In genomic region chr4:106498471-106498844, GRCm38 (mm10) we compare ENCODE assay signal across 25 mouse cellular contexts. TPM values are rescaled to one million over a fixed set of nuclear protein-coding genes. Genes with fewer than 3 reads are reported as not detected.
DNase-seq lines count a peak whose midpoint lies in the region; ATAC-seq and TF ChIP-seq lines count a peak whose summit lies in the region.
"Had no signal": no experiment of that assay in that cellular context is flagged by ENCODE, and none has a peak within 500 bp of the region (broad histone marks: within the 10 kb centered on the region; RNA-seq: fewer than 3 reads in every experiment).

No protein-coding gene starts in this region.

- no peaks in the 10 kb centered on the region for H3K9me3 ChIP-seq in embryonic facial prominence, embryonic 11.5 days (replicated peaks; ENCODE audit: control insufficient read depth, low read length)
- no peaks in the 10 kb centered on the region for H3K9me3 ChIP-seq in embryonic facial prominence, embryonic 10.5 days
- no peaks in the 10 kb centered on the region for H3K9me3 ChIP-seq in neural tube, embryonic 14.5 days (ENCODE audit: control insufficient read depth, low read length)
- H3K9me3 ChIP-seq in neural tube, embryonic 15.5 days (replicated peaks) = no peaks in the 10 kb centered on the region
- H3K9me3 ChIP-seq: heart, embryonic 12.5 days; midbrain, embryonic 10.5 days; stomach, embryonic 15.5 days had no signal

- H3K4me1 ChIP-seq in embryonic facial prominence, embryonic 11.5 days (ENCODE audit: control insufficient read depth, insufficient read depth, low read length) = peaks cover 2% of the 10 kb centered on the region
- peaks cover 36% of the 10 kb centered on the region for H3K4me1 ChIP-seq in embryonic facial prominence, embryonic 10.5 days
- H3K4me1 ChIP-seq in neural tube, embryonic 14.5 days (ENCODE audit: control insufficient read depth, insufficient read depth, low read length) = peaks cover 4% of the 10 kb centered on the region; the same call in 1 of the 2 replicates
- peaks cover 8% of the 10 kb centered on the region for H3K4me1 ChIP-seq in neural tube, embryonic 15.5 days
- H3K4me1 ChIP-seq: heart, embryonic 12.5 days; stomach, embryonic 15.5 days had no signal

- H3K9ac ChIP-seq in embryonic facial prominence, embryonic 11.5 days (replicated peaks; ENCODE audit: low read length) = no peak overlapping the region
- no peak overlapping the region for H3K9ac ChIP-seq in neural tube, embryonic 14.5 days (replicated peaks; ENCODE audit: low read depth, low read length)
- H3K9ac ChIP-seq in neural tube, embryonic 15.5 days (replicated peaks) = no peak overlapping the region
- H3K9ac ChIP-seq: heart, embryonic 12.5 days; stomach, embryonic 15.5 days had no signal

- H3K4me3 ChIP-seq in embryonic facial prominence, embryonic 11.5 days (ENCODE audit: low read depth, low read length) = no peak overlapping the region
- H3K4me3 ChIP-seq in embryonic facial prominence, embryonic 10.5 days = no peak overlapping the region
- H3K4me3 ChIP-seq in left cerebral cortex, adult 2 months = no peak overlapping the region
- no peak overlapping the region for H3K4me3 ChIP-seq in neural tube, embryonic 14.5 days (ENCODE audit: low read depth, low read length)
- H3K4me3 ChIP-seq in neural tube, embryonic 15.5 days (replicated peaks) = no peak overlapping the region
- H3K4me3 ChIP-seq: heart, embryonic 12.5 days; midbrain, embryonic 10.5 days; stomach, embryonic 15.5 days had no signal

- no peak for TF ChIP-seq CTCF in left cerebral cortex, adult 2 months (IDR thresholded peaks at IDR 0.05)

- intact Hi-C loops in left cerebral cortex, adult 2 months (cut with DNase I) = no loop called here
- intact Hi-C loops in left cerebral cortex, postnatal 14 days (cut with DNase I) = no loop called here

- no peak overlapping the region for H3K27ac ChIP-seq in embryonic facial prominence, embryonic 11.5 days (replicated peaks; ENCODE audit: low read depth, low read length)
- no peak overlapping the region for H3K27ac ChIP-seq in embryonic facial prominence, embryonic 10.5 days (replicated peaks)
- peak overlapping the region; percentile 57 for H3K27ac ChIP-seq in left cerebral cortex, adult 2 months
- no peak overlapping the region for H3K27ac ChIP-seq in neural tube, embryonic 14.5 days (ENCODE audit: low read depth, low read length)
- no peak overlapping the region for H3K27ac ChIP-seq in neural tube, embryonic 15.5 days (replicated peaks)
- H3K27ac ChIP-seq: macrophage; stomach, embryonic 15.5 days had no signal

- no peaks in the 10 kb centered on the region for H3K36me3 ChIP-seq in embryonic facial prominence, embryonic 11.5 days (replicated peaks; ENCODE audit: control insufficient read depth, insufficient read depth, low read depth, low read length)
- no peaks in the 10 kb centered on the region for H3K36me3 ChIP-seq in embryonic facial prominence, embryonic 10.5 days (replicated peaks)
- H3K36me3 ChIP-seq in neural tube, embryonic 14.5 days (ENCODE audit: control insufficient read depth, insufficient read depth, low read length) = no peaks in the 10 kb centered on the region
- no peaks in the 10 kb centered on the region for H3K36me3 ChIP-seq in neural tube, embryonic 15.5 days
- H3K36me3 ChIP-seq: heart, embryonic 12.5 days; midbrain, embryonic 10.5 days; stomach, embryonic 15.5 days had no signal

- H3K4me2 ChIP-seq in embryonic facial prominence, embryonic 11.5 days (ENCODE audit: low read depth, low read length) = no peak overlapping the region
- H3K4me2 ChIP-seq in neural tube, embryonic 14.5 days (ENCODE audit: low read depth, low read length) = no peak overlapping the region
- H3K4me2 ChIP-seq in neural tube, embryonic 15.5 days = no peak overlapping the region
- H3K4me2 ChIP-seq: heart, embryonic 12.5 days; liver, embryonic 11.5 days; stomach, embryonic 15.5 days had no signal

- 27% methylated on average over 3 of the region's 3 CpGs for WGBS in embryonic facial prominence, embryonic 11.5 days
- WGBS in embryonic facial prominence, embryonic 10.5 days = 35% methylated on average over 3 of the region's 3 CpGs
- 33% methylated on average over 3 of the region's 3 CpGs for WGBS in neural tube, embryonic 14.5 days
- WGBS in neural tube, embryonic 15.5 days = 39% methylated on average over 3 of the region's 3 CpGs

- DNase-seq in embryonic facial prominence, embryonic 11.5 days (ENCODE audit: low spot score) = no peak
- DNase-seq in embryonic facial prominence, embryonic 10.5 days (ENCODE audit: low spot score) = no peak
- DNase-seq in left cerebral cortex, adult 2 months (ENCODE audit: extremely low spot score in 1 of 2, low spot score in 2 of 2) = no peak
- DNase-seq in left cerebral cortex, postnatal 14 days (ENCODE audit: low spot score in 2 of 2) = no peak
- DNase-seq in heart, adult 18-20 months = no peak
- DNase-seq: adrenal gland, adult 8-10 months; cerebellum, adult 8-10 months; gastrocnemius, postnatal 36 days; heart, postnatal 14 days; kidney, adult 9 months; layer of hippocampus, postnatal 36 days; lung, adult 18-20 months; right cerebral cortex, postnatal 25 days; thymus, adult 18-20 months had no signal

- ATAC-seq in embryonic facial prominence, embryonic 11.5 days (replicated peaks; ENCODE audit: insufficient number of reproducible peaks, low FRiP score, low TSS enrichment, low read depth) = peak; percentile 49; the same call in 1 of the 2 replicates
- ATAC-seq in neural tube, embryonic 14.5 days (ENCODE audit: low read depth) = 0 out of 2 replicates have a peak, but pooled peaks have one; percentile 17
- no peak for ATAC-seq in neural tube, embryonic 15.5 days (ENCODE audit: low FRiP score)
- ATAC-seq in inflammation-experienced regulatory T-cells, adult 6 months = no peak
- ATAC-seq: Patski had no signal

- no peaks in the 10 kb centered on the region for H3K27me3 ChIP-seq in embryonic facial prominence, embryonic 11.5 days (ENCODE audit: control insufficient read depth, insufficient read depth, low read length)
- H3K27me3 ChIP-seq in embryonic facial prominence, embryonic 10.5 days (replicated peaks; ENCODE audit: low read depth, poor library complexity, severe bottlenecking) = 0 out of 2 replicates have a peak, but pooled peaks cover 8% of the 10 kb centered on the region
- no peaks in the 10 kb centered on the region for H3K27me3 ChIP-seq in neural tube, embryonic 14.5 days (ENCODE audit: control insufficient read depth, insufficient read depth, low read length)
- no peaks in the 10 kb centered on the region for H3K27me3 ChIP-seq in neural tube, embryonic 15.5 days (replicated peaks)
- H3K27me3 ChIP-seq: Patski; stomach, embryonic 15.5 days had no signal

RNA-seq across cellular contexts. Expression of gene Bsnd, which starts 6.4 kb away (rescaled TPM):
- not detected in 2 replicates for polyA plus RNA-seq in embryonic facial prominence, embryonic 11.5 days (2014; fragmentation: Nextera tagmentation; extraction: Ambion mirVana)
- polyA plus RNA-seq in embryonic facial prominence, embryonic 10.5 days (2016; fragmentation: Nextera tagmentation; extraction: Ambion mirVana) = not detected in 2 replicates
- total RNA-seq in left cerebral cortex, adult 2 months (2021) = not detected
- total RNA-seq in left cerebral cortex, postnatal 14 days (2021) = not detected
- not detected in 2 replicates for polyA plus RNA-seq in neural tube, embryonic 14.5 days (2014; fragmentation: Nextera tagmentation; extraction: Ambion mirVana)
- polyA plus RNA-seq in neural tube, embryonic 15.5 days (2015; fragmentation: Nextera tagmentation; extraction: Ambion mirVana) = not detected in 2 replicates
- not detected for polyA plus RNA-seq in inflammation-experienced regulatory T-cells, adult 6 months (2017; shearing (Covaris generic))
- total RNA-seq in heart, adult 18-20 months (2021) = not detected
- total RNA-seq: gastrocnemius, postnatal 36 days; heart, postnatal 14 days; layer of hippocampus, postnatal 36 days; left cerebral cortex, postnatal 36 days had no signal
- polyA plus RNA-seq: forebrain, embryonic 16.5 days; heart, embryonic 12.5 days; liver, embryonic 11.5 days; macrophage; midbrain, embryonic 10.5 days; stomach, embryonic 15.5 days had no signal

RNA-seq across cellular contexts. Expression of gene Pcsk9, which starts 34.3 kb away (rescaled TPM):
- polyA plus RNA-seq in embryonic facial prominence, embryonic 11.5 days (2014; fragmentation: Nextera tagmentation; extraction: Ambion mirVana) = 0.63 and 0.65 TPM in 2 replicates
- 1.6 and 3.3 TPM in 2 replicates for polyA plus RNA-seq in embryonic facial prominence, embryonic 10.5 days (2016; fragmentation: Nextera tagmentation; extraction: Ambion mirVana)
- total RNA-seq in left cerebral cortex, adult 2 months (2021) = 1 to 10 TPM; 2.7 to 4.8 TPM
- total RNA-seq in left cerebral cortex, postnatal 14 days (2021) = 1 to 10 TPM; 2.7 to 2.8 TPM
- polyA plus RNA-seq in neural tube, embryonic 14.5 days (2014; fragmentation: Nextera tagmentation; extraction: Ambion mirVana) = 0.70 and 0.73 TPM in 2 replicates
- 0.78 and 9.0 TPM in 2 replicates for polyA plus RNA-seq in neural tube, embryonic 15.5 days (2015; fragmentation: Nextera tagmentation; extraction: Ambion mirVana)
- polyA plus RNA-seq in inflammation-experienced regulatory T-cells, adult 6 months (2017; shearing (Covaris generic)) = not detected
- total RNA-seq in heart, adult 18-20 months (2021) = not detected
- total RNA-seq: heart, postnatal 14 days; layer of hippocampus, postnatal 36 days had no signal
- polyA plus RNA-seq: macrophage had no signal

Comparison
In these comparisons a context has a peak if more than half of its experiments do, and no peak if none do; other contexts are left out.
1. ATAC-seq: peak in embryonic facial prominence, embryonic 11.5 days (single experiment) and neural tube, embryonic 14.5 days (single experiment); none in neural tube, embryonic 15.5 days (single experiment) and inflammation-experienced regulatory T-cells, adult 6 months (single experiment).